Mouse (Mus musculus) leukemia stem cell, adult 10-12 weeks (primary cell): ENCODE data around the gene 1700057G04Rik. TPM values are rescaled to one million over a fixed set of nuclear protein-coding genes. Genes with fewer than 3 reads are reported as not detected.

Experiments used
- polyA plus RNA-seq: library from polyadenylated mRNA; stranded (reverse); fragments of >175 nt; gene quantifications from 2 replicates; pipeline ENCODE4 v1.2.3, GENCODE M21; 2012; ENCODE audit warnings: low replicate concordance

1700057G04Rik gene
- not detected in 2 replicates for polyA plus RNA-seq

GRCm38 (mm10) chr9:92309077-92309476, at the start of gene 1700057G04Rik:
Gene 1700057G04Rik, plus strand, starts transcription at chr9:92309377.

GRCm38 (mm10) chr9:92275486-92276207, 33.5 kb upstream of the 1700057G04Rik start, which contains the start of gene Plscr2:
Gene Plscr2, plus strand, starts transcription at chr9:92275602.

Other genes starting within 250 kb of the 1700057G04Rik start
- gene Plscr5, start 116.4 kb upstream of the 1700057G04Rik start, polyA plus RNA-seq = not detected in 2 replicates
- gene Plscr1, start 59.6 kb upstream of the 1700057G04Rik start, polyA plus RNA-seq = 72.8 and 81.6 TPM in 2 replicates
- 0.09 TPM in 1 of 2 replicates, not detected in the other for gene Plscr2, start 33.8 kb upstream of the 1700057G04Rik start, polyA plus RNA-seq
- 1.8 and 2.5 TPM in 2 replicates for gene Plscr4, start 148.0 kb downstream of the 1700057G04Rik start, polyA plus RNA-seq
- gene Plod2, start 232.8 kb downstream of the 1700057G04Rik start, polyA plus RNA-seq = 0.19 and 0.25 TPM in 2 replicates